Mouse (Mus musculus) heart, embryonic 16.5 days (tissue): Measurements from ENCODE around the gene Tifa. TPM values are rescaled to one million over a fixed set of nuclear protein-coding genes. Genes with fewer than 3 reads are reported as not detected.

Experiments
- ATAC-seq: fragments of 200-750 bp; cut with Nextera tagmentation; replicated peaks from 2 replicates; pipeline ENCODE4 v1.8.0; 2017; ENCODE audit warnings: moderate number of reproducible peaks; ENCODE audit not compliant: insufficient read depth, low FRiP score; ENCODE audit errors: extremely low read depth
- H3K27ac ChIP-seq: fragments of 300-500 bp; sonication (generic); 2 replicates; pipeline ENCODE4 v1.5.1; 2014; ENCODE audit warnings: mild to moderate bottlenecking, low read length, control low read depth, moderate library complexity
- H3K27me3 ChIP-seq: fragments of 300-500 bp; sonication (generic); 2 replicates; pipeline ENCODE4 v1.6.1; 2014; ENCODE audit warnings: low read length, mixed read lengths; ENCODE audit not compliant: control insufficient read depth, insufficient read depth
- H3K36me3 ChIP-seq: fragments of 300-500 bp; sonication (generic); 2 replicates; pipeline ENCODE4 v1.6.1; 2014; ENCODE audit not compliant: control insufficient read depth, insufficient read depth
- H3K4me1 ChIP-seq: fragments of 300-500 bp; sonication (generic); 2 replicates; pipeline ENCODE4 v1.6.1; 2014; ENCODE audit warnings: low read length, mixed read lengths; ENCODE audit not compliant: control insufficient read depth, insufficient read depth
- H3K4me2 ChIP-seq: fragments of 300-500 bp; sonication (generic); 2 replicates; pipeline ENCODE4 v1.6.1; 2014; ENCODE audit warnings: low read depth, mild to moderate bottlenecking, control low read depth, low read length
- H3K4me3 ChIP-seq: fragments of 300-500 bp; sonication (generic); 2 replicates; pipeline ENCODE4 v1.5.1; 2014; ENCODE audit warnings: mild to moderate bottlenecking, control low read depth, low read length
- H3K9ac ChIP-seq: fragments of 300-500 bp; sonication (generic); 2 replicates; pipeline ENCODE4 v1.6.1; 2014; ENCODE audit warnings: low read length, control low read depth
- H3K9me3 ChIP-seq: fragments of 300-500 bp; sonication (generic); replicated peaks from 2 replicates; pipeline ENCODE4 v1.6.1; 2016; ENCODE audit warnings: low read length; ENCODE audit not compliant: control insufficient read depth
- WGBS: fragments of 180-500 bp; shearing (Covaris S2); extraction: QIAGEN DNeasy Blood & Tissue Kit; methylation state at CpG from one replicate; pipeline ENCODE4 v1.1.7; 2014; 5-methylcytosine and 5-hydroxymethylcytosine counted together
- polyA plus RNA-seq: library from polyadenylated mRNA; unstranded; fragments of >200 nt; fragmentation: Nextera tagmentation; extraction: Ambion mirVana; gene quantifications from 2 replicates; pipeline ENCODE4 v1.2.1, GENCODE M21; 2015

Tifa gene
- polyA plus RNA-seq, 1 experiment from 2014 or later = 4.0 TPM

DNA sequence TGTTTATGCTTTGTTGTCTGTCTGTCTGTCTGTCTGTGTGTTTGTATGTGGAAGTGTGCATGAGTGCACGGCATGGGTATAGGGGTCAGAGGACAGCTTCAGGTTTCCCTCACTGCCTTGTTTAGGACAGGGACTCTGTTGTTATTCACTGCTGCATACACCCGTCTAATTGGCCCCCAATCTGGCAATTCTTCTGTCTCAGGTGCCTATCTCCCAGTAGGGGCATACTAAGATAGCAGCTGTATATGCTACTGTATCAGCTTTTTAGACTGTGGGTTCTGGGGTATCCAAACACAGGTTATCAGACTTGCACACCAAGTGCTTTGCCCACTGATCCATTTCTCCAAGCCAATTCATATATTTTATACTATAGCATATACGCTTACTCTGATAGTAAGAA, 90.4 kb downstream of the Tifa start:
- H3K27ac ChIP-seq = no peak overlapping the region
- no peak overlapping the region for H3K9ac ChIP-seq
- H3K36me3 ChIP-seq = no peaks in the 10 kb centered on the region; the same call in 1 of the 2 replicates
- no peak for ATAC-seq
- peaks cover 3% of the 10 kb centered on the region; the same call in 1 of the 2 replicates for H3K4me1 ChIP-seq
- H3K9me3 ChIP-seq = peaks cover 4% of the 10 kb centered on the region; the same call in 1 of the 2 replicates
- no peak overlapping the region for H3K4me2 ChIP-seq
- no peaks in the 10 kb centered on the region for H3K27me3 ChIP-seq
- H3K4me3 ChIP-seq = no peak overlapping the region
- WGBS = 88% methylated on average over 3 of the region's 3 CpGs

DNA sequence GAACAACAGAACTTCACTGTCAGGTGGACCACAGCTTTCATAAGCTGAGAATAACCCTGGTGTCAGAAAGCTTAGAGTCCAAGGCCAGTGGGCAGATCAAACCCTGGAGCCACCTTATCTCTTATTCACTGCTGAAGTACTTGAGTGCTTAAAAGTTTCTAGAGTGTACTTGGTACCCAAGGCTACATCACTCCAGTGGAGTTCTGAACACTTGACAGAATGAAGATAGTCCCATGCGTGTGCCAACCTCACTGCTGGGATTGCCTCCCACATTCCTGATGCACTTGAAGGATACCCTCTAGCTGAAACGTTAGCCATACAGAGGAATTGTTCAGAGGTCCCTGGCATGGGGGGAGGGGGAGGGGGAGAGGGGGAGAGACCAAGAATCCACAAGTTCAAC, 92.1 kb downstream of the Tifa start:
- Histone ChIP-seq H3K36me3 (no peaks in the 10 kb centered on the region), H3K4me3 (no peak overlapping the region), H3K4me1 (peaks cover 3% of the 10 kb centered on the region; the same call in 1 of the 2 replicates), H3K27ac (no peak overlapping the region), H3K9me3 (no peaks in the 10 kb centered on the region), H3K4me2 (no peak overlapping the region), H3K9ac (no peak overlapping the region), H3K27me3 (no peaks in the 10 kb centered on the region)
- WGBS = 33% methylated on average over 2 of the region's 2 CpGs
- ATAC-seq = no peak

Other genes starting within 250 kb of the Tifa start
- 52.9 and 54.7 TPM in 2 replicates for gene Larp7, start 236.5 kb upstream of the Tifa start, polyA plus RNA-seq
- gene Zgrf1, start 236.3 kb upstream of the Tifa start, polyA plus RNA-seq = 6.9 and 7.0 TPM in 2 replicates
- not detected in 2 replicates for gene Neurog2, start 156.7 kb upstream of the Tifa start, polyA plus RNA-seq
- 0.92 and 1.2 TPM in 2 replicates for gene Alpk1, start 9.3 kb upstream of the Tifa start, polyA plus RNA-seq
- gene Ap1ar, start 47.7 kb downstream of the Tifa start, polyA plus RNA-seq = 23.8 and 31.6 TPM in 2 replicates
- 7.9 and 8.0 TPM in 2 replicates for gene Fam241a, start 106.5 kb downstream of the Tifa start, polyA plus RNA-seq